Mouse (Mus musculus) heart, postnatal 0 days (tissue): ENCODE measurements around the gene Coq10a. TPM values are rescaled to one million over a fixed set of nuclear protein-coding genes. Genes with fewer than 3 reads are reported as not detected.
A peak's percentile ranks its signal among the peaks of the same experiment; 100 is the strongest.

Experiments used
- ATAC-seq: fragments of 200-750 bp; cut with Nextera tagmentation; 2 replicates; pipeline ENCODE4 v1.8.0; 2017; ENCODE audit warnings: low read depth, moderate number of reproducible peaks, moderate library complexity; ENCODE audit not compliant: insufficient read depth
- DNase-seq: peaks from one replicate; pipeline ENCODE4 v3.0.0-alpha.2; 2016; ENCODE audit warnings: low spot score
- H3K27ac ChIP-seq: fragments of 300-500 bp; sonication (generic); 2 replicates; pipeline ENCODE4 v1.5.1; 2014; ENCODE audit warnings: low read depth, mild to moderate bottlenecking
- H3K27me3 ChIP-seq: fragments of 300-500 bp; sonication (generic); 2 replicates; pipeline ENCODE4 v1.6.1; 2014; ENCODE audit warnings: low read length, mixed read lengths; ENCODE audit not compliant: control insufficient read depth, insufficient read depth
- H3K36me3 ChIP-seq: fragments of 300-500 bp; sonication (generic); replicated peaks from 2 replicates; pipeline ENCODE4 v1.6.1; 2014; ENCODE audit warnings: low read length, mixed read lengths; ENCODE audit not compliant: control insufficient read depth, insufficient read depth
- H3K4me1 ChIP-seq: fragments of 300-500 bp; sonication (generic); 2 replicates; pipeline ENCODE4 v1.6.1; 2014; ENCODE audit warnings: antibody characterized with exemption; ENCODE audit not compliant: control insufficient read depth, insufficient read depth
- H3K4me2 ChIP-seq: fragments of 300-500 bp; sonication (generic); 2 replicates; pipeline ENCODE4 v1.6.1; 2014; ENCODE audit warnings: low read depth, mild to moderate bottlenecking, low read length, moderate library complexity
- H3K4me3 ChIP-seq: fragments of 300-500 bp; sonication (generic); 2 replicates; pipeline ENCODE4 v1.5.1; 2014; ENCODE audit warnings: low read depth, low read length
- H3K9ac ChIP-seq: fragments of 300-500 bp; sonication (generic); replicated peaks from 2 replicates; pipeline ENCODE4 v1.6.1; 2014; ENCODE audit warnings: low read depth, low read length, mixed read lengths
- H3K9me3 ChIP-seq: fragments of 300-500 bp; sonication (generic); replicated peaks from 2 replicates; pipeline ENCODE4 v1.6.1; 2016; ENCODE audit warnings: low read length; ENCODE audit not compliant: control insufficient read depth
- CTCF ChIP-seq: IDR thresholded peaks from 2 replicates; pipeline ENCODE4 v1.5.1; 2016; ENCODE audit warnings: antibody characterized with exemption, control low read depth, low read depth
- EP300 ChIP-seq: IDR thresholded peaks from 2 replicates; pipeline ENCODE4 v1.6.1; 2016; ENCODE audit warnings: antibody characterized with exemption, low read depth
- WGBS: fragments of 180-500 bp; shearing (Covaris S2); extraction: QIAGEN DNeasy Blood & Tissue Kit; methylation state at CpG from one replicate; pipeline ENCODE4 v1.1.7; 2014; 5-methylcytosine and 5-hydroxymethylcytosine counted together
- polyA plus RNA-seq: library from polyadenylated mRNA; unstranded; fragments of >200 nt; fragmentation: Nextera tagmentation; extraction: Ambion mirVana; gene quantifications from 2 replicates; pipeline ENCODE4 v1.2.1, GENCODE M21; 2015
- total RNA-seq: library from RNA; depleted of rRNA; stranded (reverse); fragments of >200 nt; gene quantifications from 2 replicates; pipeline ENCODE4 v1.2.3, GENCODE M21; 2014; ENCODE audit warnings: low replicate concordance

Gene Coq10a
- total and polyA plus RNA-seq, 2 experiments from 2014 or later, result 35.2 to 61.2 TPM

GRCm38 (mm10) chr10:128382482-128382881 is 13.7 kb upstream of the Coq10a start:
- Histone ChIP-seq H3K9me3 (no peaks in the 10 kb centered on the region), H3K9ac (no peak overlapping the region), H3K36me3 (peaks cover 90% of the 10 kb centered on the region), H3K4me1 (peaks cover 14% of the 10 kb centered on the region), H3K4me3 (no peak overlapping the region), H3K4me2 (no peak overlapping the region), H3K27ac (no peak overlapping the region), H3K27me3 (no peaks in the 10 kb centered on the region)
- ATAC-seq (no peak), DNase-seq (no peak)
- 91% methylated on average over 8 of the region's 8 CpGs for WGBS
- TF ChIP-seq CTCF (no peak), EP300 (no peak)

GRCm38 (mm10) chr10:128380565-128380964 is 11.8 kb upstream of the Coq10a start:
- ATAC-seq (no peak), DNase-seq (no peak)
- WGBS, result 88% methylated on average over 5 of the region's 5 CpGs
- no peak for TF ChIP-seq CTCF
- TF ChIP-seq EP300, result no peak
- Histone ChIP-seq H3K27ac (no peak overlapping the region), H3K4me1 (peaks cover 14% of the 10 kb centered on the region), H3K9me3 (no peaks in the 10 kb centered on the region), H3K9ac (no peak overlapping the region), H3K27me3 (no peaks in the 10 kb centered on the region), H3K4me2 (no peak overlapping the region), H3K36me3 (peaks cover 71% of the 10 kb centered on the region), H3K4me3 (no peak overlapping the region)

- H3K9me3 ChIP-seq, result no peaks in the 10 kb centered on the region
- no peak for DNase-seq
- TF ChIP-seq CTCF (no peak), EP300 (no peak)
- no peak overlapping the region for H3K9ac ChIP-seq
- no peaks in the 10 kb centered on the region for H3K27me3 ChIP-seq
- peaks cover 58% of the 10 kb centered on the region for H3K36me3 ChIP-seq
- no peak overlapping the region for H3K4me2 ChIP-seq
- no peak for ATAC-seq
- whole genome bisulfite sequencing, result 89% methylated on average over 7 of the region's 7 CpGs
- no peak overlapping the region for H3K4me3 ChIP-seq
- H3K27ac ChIP-seq, result no peak overlapping the region
- peaks cover 14% of the 10 kb centered on the region for H3K4me1 ChIP-seq
These were observed 10.5 kb upstream of the Coq10a start for GRCm38 (mm10) chr10:128379260-128379659.

- peaks cover 50% of the 10 kb centered on the region for H3K36me3 ChIP-seq
- H3K9ac ChIP-seq, result peak overlapping the region; percentile 92; the same call in 1 of the 2 replicates
- H3K27ac ChIP-seq, result no peak overlapping the region
- peak overlapping the region; percentile 68 for H3K4me2 ChIP-seq
- H3K9me3 ChIP-seq, result no peaks in the 10 kb centered on the region
- 57% methylated on average over 3 of the region's 3 CpGs for WGBS
- no peak for TF ChIP-seq EP300
- TF ChIP-seq CTCF, result no peak
- peaks cover 14% of the 10 kb centered on the region for H3K4me1 ChIP-seq
- ATAC-seq (no peak), DNase-seq (no peak)
- H3K27me3 ChIP-seq, result no peaks in the 10 kb centered on the region
- H3K4me3 ChIP-seq, result no peak overlapping the region
These were observed 9.7 kb upstream of the Coq10a start for GRCm38 (mm10) chr10:128378462-128378861.

GRCm38 (mm10) chr10:128377940-128378448 is 9.2 kb upstream of the Coq10a start:
- peak overlapping the region; percentile 84 for H3K27ac ChIP-seq
- peaks cover 14% of the 10 kb centered on the region for H3K4me1 ChIP-seq
- H3K9me3 ChIP-seq, result no peaks in the 10 kb centered on the region
- WGBS, result 65% methylated on average over 14 of the region's 14 CpGs
- H3K4me2 ChIP-seq, result peak overlapping the region; percentile 68
- peak overlapping the region; percentile 92 for H3K9ac ChIP-seq
- ATAC-seq (no peak), DNase-seq (no peak)
- H3K36me3 ChIP-seq, result peaks cover 46% of the 10 kb centered on the region
- no peaks in the 10 kb centered on the region for H3K27me3 ChIP-seq
- no peak for TF ChIP-seq EP300
- TF ChIP-seq CTCF, result no peak
- H3K4me3 ChIP-seq, result peak overlapping the region; percentile 85
